Mouse (Mus musculus): ENCODE data around the gene Fnbp1. TPM values are rescaled to one million over a fixed set of nuclear protein-coding genes. Genes with fewer than 3 reads are reported as not detected.

The Fnbp1 gene
- polyA plus RNA-seq, 1 experiment from 2014 or later: 11.5 TPM

GRCm38 (mm10) chr2:31087663-31088661 lies 53.8 kb downstream of the Fnbp1 start:
- peak overlapping the region; percentile 44; the same call in 1 of the 2 replicates for H3K27ac ChIP-seq (ENCODE audit: low read depth, low read length)
- DNase-seq (ENCODE audit: low spot score, missing footprints) (peak; percentile 88), ATAC-seq (ENCODE audit: low FRiP score) (0 out of 2 replicates have a peak, but pooled peaks have one; percentile 42)
- H3K27me3 ChIP-seq (ENCODE audit: control insufficient read depth, insufficient read depth, low read length): no peaks in the 10 kb centered on the region
- 28% methylated on average over 11 of the region's 11 CpGs for WGBS
- H3K4me1 ChIP-seq (ENCODE audit: control insufficient read depth, insufficient read depth, low read length): peaks cover 11% of the 10 kb centered on the region
- no peaks in the 10 kb centered on the region for H3K9me3 ChIP-seq (ENCODE audit: control insufficient read depth, low read length)
- peak overlapping the region; percentile 24 for H3K9ac ChIP-seq (ENCODE audit: low read length)
- peaks cover 2% of the 10 kb centered on the region; the same call in 1 of the 2 replicates for H3K36me3 ChIP-seq (ENCODE audit: control insufficient read depth, insufficient read depth, low read length)
- no peak overlapping the region for H3K4me2 ChIP-seq
- H3K4me3 ChIP-seq (ENCODE audit: low read depth, low read length): no peak overlapping the region

DNA sequence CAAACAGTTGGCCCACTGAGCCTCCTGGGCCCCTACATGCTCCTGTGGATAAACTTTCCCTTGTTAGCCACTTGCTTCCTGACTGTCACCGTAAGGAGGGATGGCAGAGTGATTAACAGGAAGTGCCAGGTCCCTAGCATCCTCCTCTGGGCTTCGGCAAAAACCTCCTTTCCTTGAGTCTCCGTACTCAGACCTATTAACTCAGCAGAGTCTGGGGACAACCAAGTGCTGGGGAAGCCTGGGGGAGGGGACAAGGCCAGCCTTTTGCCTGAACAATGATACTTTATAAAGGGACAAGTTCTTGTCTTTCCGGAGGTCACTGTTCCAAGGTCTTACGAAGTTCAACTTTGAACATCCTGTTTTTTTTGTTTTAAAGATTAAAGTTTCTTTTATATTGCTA lies 54.7 kb downstream of the Fnbp1 start:
- Histone ChIP-seq H3K4me1 (ENCODE audit: control insufficient read depth, insufficient read depth, low read length) (peaks cover 11% of the 10 kb centered on the region), H3K4me3 (ENCODE audit: low read depth, low read length) (no peak overlapping the region), H3K9me3 (ENCODE audit: control insufficient read depth, low read length) (no peaks in the 10 kb centered on the region), H3K9ac (ENCODE audit: low read length) (no peak overlapping the region), H3K27me3 (ENCODE audit: control insufficient read depth, insufficient read depth, low read length) (no peaks in the 10 kb centered on the region), H3K36me3 (ENCODE audit: control insufficient read depth, insufficient read depth, low read length) (peaks cover 2% of the 10 kb centered on the region; the same call in 1 of the 2 replicates), H3K27ac (ENCODE audit: low read depth, low read length) (no peak overlapping the region), H3K4me2 (no peak overlapping the region)
- ATAC-seq (ENCODE audit: low FRiP score): no peak
- 56% methylated on average over 5 of the region's 5 CpGs for WGBS
- no peak for DNase-seq (ENCODE audit: low spot score, missing footprints)

DNA sequence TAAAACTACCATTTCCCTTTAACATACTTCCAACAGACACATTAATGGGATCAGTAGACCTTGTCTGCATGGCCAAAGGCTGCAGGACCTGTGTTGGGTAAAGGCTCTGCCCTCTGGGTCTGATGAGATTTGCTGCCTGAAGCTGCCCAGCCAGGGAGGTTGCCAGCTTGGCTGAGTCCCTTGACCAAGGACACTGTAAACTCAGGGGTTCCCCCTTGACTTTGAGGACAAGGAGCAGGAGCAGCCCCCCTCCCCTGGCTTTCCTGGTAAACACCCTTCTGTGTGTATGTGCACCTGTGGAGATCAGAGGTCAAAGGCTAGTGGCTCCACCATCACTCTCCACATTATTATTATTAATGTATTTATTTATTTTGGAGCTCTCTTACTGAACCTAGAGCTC lies 55.3 kb downstream of the Fnbp1 start:
- Histone ChIP-seq H3K4me3 (ENCODE audit: low read depth, low read length) (no peak overlapping the region), H3K36me3 (ENCODE audit: control insufficient read depth, insufficient read depth, low read length) (peaks cover 2% of the 10 kb centered on the region; the same call in 1 of the 2 replicates), H3K27me3 (ENCODE audit: control insufficient read depth, insufficient read depth, low read length) (no peaks in the 10 kb centered on the region), H3K9ac (ENCODE audit: low read length) (no peak overlapping the region), H3K4me1 (ENCODE audit: control insufficient read depth, insufficient read depth, low read length) (peaks cover 11% of the 10 kb centered on the region), H3K4me2 (no peak overlapping the region), H3K9me3 (ENCODE audit: control insufficient read depth, low read length) (no peaks in the 10 kb centered on the region), H3K27ac (ENCODE audit: low read depth, low read length) (no peak overlapping the region)
- DNase-seq (ENCODE audit: low spot score, missing footprints) (no peak), ATAC-seq (ENCODE audit: low FRiP score) (no peak)

DNA sequence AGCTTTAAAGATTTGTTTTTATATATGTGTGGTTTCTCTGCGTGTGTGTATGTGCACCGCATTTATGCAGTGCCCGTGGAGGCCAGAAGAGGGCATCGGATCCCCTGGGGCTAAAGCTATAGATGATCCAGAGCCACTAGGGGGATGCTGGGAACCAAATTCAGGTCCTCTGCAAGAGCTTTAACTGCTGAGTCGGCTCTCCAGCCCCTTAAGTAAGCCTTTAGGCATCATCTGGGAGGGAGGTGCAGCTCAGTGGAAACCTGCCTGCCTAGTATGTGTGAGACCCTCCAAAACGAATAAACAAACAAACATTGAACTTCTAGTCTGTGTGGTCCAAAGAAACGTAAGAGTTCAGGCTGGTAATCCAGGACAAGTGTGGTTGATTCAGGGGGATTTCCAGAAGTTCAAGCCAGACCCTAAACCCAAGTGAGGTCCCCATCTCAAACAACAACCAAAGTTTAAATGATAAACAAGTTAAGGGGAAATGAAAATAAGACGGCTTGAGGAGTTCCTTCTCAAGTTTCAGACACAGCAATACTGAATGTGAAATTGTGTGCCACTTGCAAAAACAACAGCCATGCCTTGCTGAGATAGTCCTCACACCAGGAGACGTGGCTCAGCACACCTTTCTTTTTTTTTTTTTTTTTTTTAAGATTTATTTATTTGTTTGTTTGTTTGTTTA lies 57.5 kb downstream of the Fnbp1 start:
- 93% methylated on average over 9 of the region's 9 CpGs for WGBS
- peaks cover 2% of the 10 kb centered on the region; the same call in 1 of the 2 replicates for H3K36me3 ChIP-seq (ENCODE audit: control insufficient read depth, insufficient read depth, low read length)
- peaks cover 11% of the 10 kb centered on the region for H3K4me1 ChIP-seq (ENCODE audit: control insufficient read depth, insufficient read depth, low read length)

GRCm38 (mm10) chr2:31083372-31083771 lies 58.4 kb downstream of the Fnbp1 start:
- no peak for DNase-seq (ENCODE audit: low spot score, missing footprints)

More for the DNA sequence above, 57.5 kb downstream of the Fnbp1 start:
- Histone ChIP-seq H3K27ac (ENCODE audit: low read depth, low read length) (no peak overlapping the region), H3K4me2 (no peak overlapping the region), H3K9ac (ENCODE audit: low read length) (no peak overlapping the region), H3K27me3 (ENCODE audit: control insufficient read depth, insufficient read depth, low read length) (no peaks in the 10 kb centered on the region), H3K9me3 (ENCODE audit: control insufficient read depth, low read length) (no peaks in the 10 kb centered on the region), H3K4me3 (ENCODE audit: low read depth, low read length) (no peak overlapping the region)
- no peak for DNase-seq (ENCODE audit: low spot score, missing footprints)
- no peak for ATAC-seq (ENCODE audit: low FRiP score)

DNA sequence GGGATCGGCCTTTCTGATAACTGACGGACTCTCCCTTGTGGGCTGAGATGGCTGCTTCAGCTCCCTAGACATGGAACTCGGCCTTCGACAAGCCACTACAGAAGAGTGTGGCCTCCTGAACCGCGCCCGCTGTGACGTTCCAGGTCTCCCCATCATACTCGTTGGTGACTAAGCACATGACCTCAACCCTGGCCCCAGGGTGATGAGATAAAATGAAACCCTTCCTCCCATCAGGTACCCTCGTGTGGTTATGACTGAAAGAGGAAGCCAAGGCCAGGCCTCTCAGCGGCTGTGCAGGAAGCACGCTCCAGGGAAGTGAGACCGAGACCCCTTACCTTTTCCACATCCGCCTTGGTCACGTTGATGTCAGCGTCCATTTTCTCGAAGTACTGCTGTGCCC lies 59.2 kb downstream of the Fnbp1 start:
- Histone ChIP-seq H3K4me2 (no peak overlapping the region), H3K36me3 (ENCODE audit: control insufficient read depth, insufficient read depth, low read length) (peaks cover 2% of the 10 kb centered on the region; the same call in 1 of the 2 replicates), H3K4me3 (ENCODE audit: low read depth, low read length) (no peak overlapping the region), H3K27me3 (ENCODE audit: control insufficient read depth, insufficient read depth, low read length) (no peaks in the 10 kb centered on the region), H3K4me1 (ENCODE audit: control insufficient read depth, insufficient read depth, low read length) (peaks cover 2% of the 10 kb centered on the region; the same call in 1 of the 2 replicates), H3K27ac (ENCODE audit: low read depth, low read length) (no peak overlapping the region), H3K9me3 (ENCODE audit: control insufficient read depth, low read length) (no peaks in the 10 kb centered on the region), H3K9ac (ENCODE audit: low read length) (no peak overlapping the region)
- no peak for ATAC-seq (ENCODE audit: low FRiP score)
- DNase-seq (ENCODE audit: low spot score, missing footprints): no peak
- WGBS: 94% methylated on average over 17 of the region's 17 CpGs

More at GRCm38 (mm10) chr2:31083372-31083771, 58.4 kb downstream of the Fnbp1 start:
- H3K36me3 ChIP-seq (ENCODE audit: control insufficient read depth, insufficient read depth, low read length): peaks cover 2% of the 10 kb centered on the region; the same call in 1 of the 2 replicates
- H3K27ac ChIP-seq (ENCODE audit: low read depth, low read length): no peak overlapping the region
- peaks cover 9% of the 10 kb centered on the region for H3K4me1 ChIP-seq (ENCODE audit: control insufficient read depth, insufficient read depth, low read length)
- H3K27me3 ChIP-seq (ENCODE audit: control insufficient read depth, insufficient read depth, low read length): no peaks in the 10 kb centered on the region
- H3K9me3 ChIP-seq (ENCODE audit: control insufficient read depth, low read length): no peaks in the 10 kb centered on the region
- WGBS: 93% methylated on average over 8 of the region's 8 CpGs
- no peak overlapping the region for H3K4me2 ChIP-seq
- no peak overlapping the region for H3K4me3 ChIP-seq (ENCODE audit: low read depth, low read length)
- no peak for ATAC-seq (ENCODE audit: low FRiP score)
- H3K9ac ChIP-seq (ENCODE audit: low read length): no peak overlapping the region

DNA sequence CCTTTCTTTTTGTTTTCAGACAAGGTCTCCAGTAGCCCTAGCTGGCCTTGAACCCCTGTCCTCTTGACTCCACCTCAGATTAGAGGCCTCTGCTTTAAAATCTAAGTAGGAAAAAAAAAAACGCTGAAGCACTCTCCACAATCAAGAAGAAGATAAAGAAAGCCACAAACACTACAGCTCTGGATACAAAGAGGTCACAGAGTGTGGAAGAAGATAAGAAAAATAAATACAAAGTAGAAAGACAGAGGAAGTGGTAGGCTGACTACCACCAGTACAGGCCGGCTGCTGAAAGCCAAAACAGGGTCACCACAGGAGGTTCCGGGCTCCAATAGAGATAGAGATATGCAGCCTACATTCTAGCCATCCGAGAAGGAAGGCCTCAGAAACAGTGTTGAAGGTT lies 60.5 kb downstream of the Fnbp1 start:
- no peak overlapping the region for H3K4me2 ChIP-seq
- H3K4me3 ChIP-seq (ENCODE audit: low read depth, low read length): no peak overlapping the region
- no peak overlapping the region for H3K9ac ChIP-seq (ENCODE audit: low read length)
- DNase-seq (ENCODE audit: low spot score, missing footprints) (no peak), ATAC-seq (ENCODE audit: low FRiP score) (no peak)
- no peak overlapping the region for H3K27ac ChIP-seq (ENCODE audit: low read depth, low read length)
- no peaks in the 10 kb centered on the region for H3K9me3 ChIP-seq (ENCODE audit: control insufficient read depth, low read length)
- peaks cover 2% of the 10 kb centered on the region; the same call in 1 of the 2 replicates for H3K36me3 ChIP-seq (ENCODE audit: control insufficient read depth, insufficient read depth, low read length)
- no peaks in the 10 kb centered on the region for H3K4me1 ChIP-seq (ENCODE audit: control insufficient read depth, insufficient read depth, low read length)
- 82% methylated on average over 4 of the region's 4 CpGs for WGBS
- H3K27me3 ChIP-seq (ENCODE audit: control insufficient read depth, insufficient read depth, low read length): no peaks in the 10 kb centered on the region

DNA sequence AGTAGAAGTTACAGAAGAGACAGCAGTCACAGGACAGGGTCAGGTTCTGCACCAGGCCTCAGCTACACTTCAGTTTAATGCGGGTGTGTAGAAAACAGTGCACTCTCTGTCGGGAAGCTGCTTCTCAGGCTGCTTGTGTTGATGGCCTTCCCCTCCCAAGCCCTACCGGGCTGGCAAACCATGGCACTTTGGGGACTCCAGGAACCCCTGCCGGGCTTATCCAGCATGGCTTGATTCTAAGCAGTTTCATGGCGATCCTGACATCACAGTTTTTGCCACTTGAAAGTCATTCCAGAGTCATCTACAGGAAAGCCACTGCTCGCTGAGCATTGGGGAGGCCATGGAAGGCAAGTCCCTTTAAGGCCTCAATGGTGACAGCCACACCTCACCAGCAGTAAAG lies 62.7 kb downstream of the Fnbp1 start:
- DNase-seq (ENCODE audit: low spot score, missing footprints) (no peak), ATAC-seq (ENCODE audit: low FRiP score) (no peak)
- no peak overlapping the region for H3K4me2 ChIP-seq
- 79% methylated on average over 6 of the region's 6 CpGs for WGBS
- H3K4me1 ChIP-seq (ENCODE audit: control insufficient read depth, insufficient read depth, low read length): no peaks in the 10 kb centered on the region
- no peak overlapping the region for H3K9ac ChIP-seq (ENCODE audit: low read length)
- no peak overlapping the region for H3K27ac ChIP-seq (ENCODE audit: low read depth, low read length)
- no peaks in the 10 kb centered on the region for H3K9me3 ChIP-seq (ENCODE audit: control insufficient read depth, low read length)
- no peaks in the 10 kb centered on the region for H3K27me3 ChIP-seq (ENCODE audit: control insufficient read depth, insufficient read depth, low read length)
- peaks cover 2% of the 10 kb centered on the region; the same call in 1 of the 2 replicates for H3K36me3 ChIP-seq (ENCODE audit: control insufficient read depth, insufficient read depth, low read length)
- no peak overlapping the region for H3K4me3 ChIP-seq (ENCODE audit: low read depth, low read length)

GRCm38 (mm10) chr2:31077574-31077973 lies 64.2 kb downstream of the Fnbp1 start:
- Histone ChIP-seq H3K4me3 (ENCODE audit: low read depth, low read length) (no peak overlapping the region), H3K4me1 (ENCODE audit: control insufficient read depth, insufficient read depth, low read length) (no peaks in the 10 kb centered on the region), H3K27me3 (ENCODE audit: control insufficient read depth, insufficient read depth, low read length) (no peaks in the 10 kb centered on the region), H3K27ac (ENCODE audit: low read depth, low read length) (no peak overlapping the region), H3K36me3 (ENCODE audit: control insufficient read depth, insufficient read depth, low read length) (no peaks in the 10 kb centered on the region), H3K9ac (ENCODE audit: low read length) (no peak overlapping the region), H3K4me2 (no peak overlapping the region), H3K9me3 (ENCODE audit: control insufficient read depth, low read length) (no peaks in the 10 kb centered on the region; the same call in 1 of the 2 replicates)
- 88% methylated on average over 5 of the region's 5 CpGs for WGBS
- no peak for ATAC-seq (ENCODE audit: low FRiP score)
- no peak for DNase-seq (ENCODE audit: low spot score, missing footprints)
